ENCODE assay signal across 1 mouse cellular context in the genomic region with DNA sequence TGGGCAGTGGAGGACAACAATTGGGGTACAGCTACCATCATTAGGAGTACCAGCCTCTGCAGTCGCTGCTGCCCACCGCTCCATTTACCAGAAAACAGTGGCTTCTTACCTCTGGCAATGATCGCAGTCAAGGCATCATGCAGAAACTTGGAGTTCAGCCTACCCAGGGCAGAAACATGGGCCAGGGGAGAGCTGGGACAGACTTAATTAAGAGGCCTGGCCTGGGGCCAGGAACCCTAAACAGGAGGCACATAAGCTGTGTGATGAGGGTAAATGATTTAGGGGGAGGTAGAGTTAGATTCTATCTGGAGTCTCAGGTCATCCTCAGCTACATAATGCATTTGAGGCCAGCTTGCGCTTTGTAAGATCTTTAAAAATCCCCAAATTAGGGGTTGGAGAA.
TF ChIP-seq lines count a peak whose summit lies in the region.

No protein-coding gene starts in this region.

TF ChIP-seq in myocyte, 11 proteins besides CTCF, POLR2A, EP300 and RAD21 (continued from another document):
- TF ChIP-seq SRF (IDR thresholded peaks at IDR 0.05; ENCODE audit: control insufficient read depth, insufficient read length, low read depth) = no peak
